Mouse (Mus musculus): ENCODE measurements at regions not wholly inside any gene's neighbourhood (a gene's known extent, or its start where the extent isn't known, plus 50 kb on each side); places are given as distances from the start of the nearest gene placed in this dataset.

DNA sequence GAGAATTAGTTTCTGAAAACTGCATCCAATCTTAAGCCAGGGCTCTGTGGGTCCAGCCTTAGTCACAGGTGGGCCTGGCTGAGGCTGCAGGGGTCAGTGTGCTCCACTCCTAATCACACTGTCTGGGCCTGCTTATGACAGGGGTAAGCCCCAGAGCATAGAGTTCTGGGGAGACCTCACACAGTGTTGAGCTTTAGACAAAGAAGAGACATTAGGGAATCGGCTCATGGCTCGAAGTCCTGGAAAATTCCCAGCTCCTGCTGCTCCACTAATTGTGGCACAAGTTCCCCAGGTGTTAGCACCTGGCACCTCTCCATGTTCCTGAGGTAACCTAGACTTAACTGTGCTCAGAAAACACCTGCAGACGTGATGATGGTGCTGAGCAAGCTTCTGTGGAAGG lies 115.8 kb downstream of the Thbs2 start:
- Histone ChIP-seq H3K4me3 (ENCODE audit: low read length) (no peak overlapping the region), H3K4me1 (ENCODE audit: control insufficient read depth, insufficient read depth, low read length) (no peaks in the 10 kb centered on the region), H3K9ac (ENCODE audit: low read length) (no peak overlapping the region), H3K36me3 (ENCODE audit: control insufficient read depth, insufficient read depth) (no peaks in the 10 kb centered on the region), H3K27ac (ENCODE audit: low read length) (no peak overlapping the region), H3K9me3 (replicated peaks; ENCODE audit: control insufficient read depth, low read length) (no peaks in the 10 kb centered on the region), H3K27me3 (ENCODE audit: control insufficient read depth, insufficient read depth, low read length) (no peaks in the 10 kb centered on the region), H3K4me2 (ENCODE audit: low read depth, low read length) (no peak overlapping the region)
- WGBS, result 61% methylated on average over 3 of the region's 3 CpGs
- ATAC-seq (replicated peaks; ENCODE audit: extremely low read depth, insufficient read depth, low FRiP score), result no peak

DNA sequence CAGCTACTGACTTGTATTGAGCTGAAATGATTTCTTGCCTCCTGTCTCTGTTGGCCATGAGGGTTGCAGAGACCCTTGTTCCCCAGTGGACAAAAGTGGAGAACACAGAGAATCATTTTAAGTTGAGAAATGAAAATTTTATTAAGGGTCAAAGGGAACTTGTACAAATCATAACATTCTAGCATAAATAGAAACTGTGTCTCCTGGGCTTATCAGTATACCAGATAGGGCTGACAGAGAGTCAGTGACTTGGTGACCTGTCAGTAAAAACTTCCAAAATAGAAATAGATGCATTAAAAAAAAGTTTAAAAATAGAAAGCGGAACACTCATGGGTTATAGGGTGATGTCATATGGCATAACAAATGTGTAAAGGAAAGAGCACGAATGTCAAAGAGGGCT lies 117.9 kb downstream of the Thbs2 start:
- Histone ChIP-seq H3K4me3 (ENCODE audit: low read length) (no peak overlapping the region), H3K9ac (ENCODE audit: low read length) (no peak overlapping the region), H3K27me3 (ENCODE audit: control insufficient read depth, insufficient read depth, low read length) (no peaks in the 10 kb centered on the region), H3K4me1 (ENCODE audit: control insufficient read depth, insufficient read depth, low read length) (no peaks in the 10 kb centered on the region), H3K4me2 (ENCODE audit: low read depth, low read length) (no peak overlapping the region), H3K36me3 (ENCODE audit: control insufficient read depth, insufficient read depth) (no peaks in the 10 kb centered on the region), H3K27ac (ENCODE audit: low read length) (no peak overlapping the region), H3K9me3 (replicated peaks; ENCODE audit: control insufficient read depth, low read length) (no peaks in the 10 kb centered on the region)
- ATAC-seq (replicated peaks; ENCODE audit: extremely low read depth, insufficient read depth, low FRiP score), result no peak
- 53% methylated on average over 2 of the region's 2 CpGs for WGBS

DNA sequence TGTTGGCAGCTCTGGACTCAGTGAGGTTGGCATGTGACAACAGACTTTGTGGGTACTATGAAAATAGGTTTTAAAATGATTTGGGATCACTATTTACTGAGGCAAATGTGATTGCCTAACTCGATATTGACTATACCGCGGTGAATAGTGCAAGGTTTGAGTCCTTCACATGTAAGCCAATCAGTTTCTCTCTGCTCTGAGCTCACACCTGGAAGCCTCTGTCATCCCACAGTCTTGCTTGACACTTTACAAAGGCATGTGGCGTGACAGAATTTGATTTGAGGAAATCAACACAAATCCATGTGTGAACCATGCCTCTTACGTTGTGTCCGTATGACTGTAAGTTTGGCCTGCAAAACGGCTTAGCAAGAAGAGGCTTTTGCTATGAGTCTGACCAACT lies 122.9 kb downstream of the Thbs2 start:
- ATAC-seq (replicated peaks; ENCODE audit: extremely low read depth, insufficient read depth, low FRiP score), result no peak
- 86% methylated on average over 7 of the region's 7 CpGs for WGBS

DNA sequence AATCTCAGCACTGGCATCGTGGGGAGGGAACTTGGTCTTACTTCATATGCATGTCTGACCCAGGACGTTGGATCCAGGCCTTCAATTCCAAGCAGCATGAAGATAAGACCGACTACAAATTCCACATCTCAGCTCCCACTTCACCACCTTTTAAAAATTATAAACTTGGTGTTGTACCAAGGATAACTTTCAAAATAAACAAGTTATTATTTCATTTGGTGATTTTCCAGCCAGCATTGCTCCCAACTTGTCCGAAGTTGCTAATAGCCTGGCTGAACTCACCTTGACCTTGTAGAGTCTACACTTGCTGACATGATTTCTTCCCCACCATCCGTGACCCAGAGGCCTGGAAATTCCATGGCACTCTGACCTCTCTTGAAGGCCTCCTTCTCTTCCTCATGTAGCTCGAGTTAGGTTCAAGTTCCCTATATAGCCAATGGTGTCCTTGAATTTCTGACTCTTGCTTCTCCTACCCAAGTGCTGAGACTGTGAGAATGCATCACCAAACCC lies 123.7 kb downstream of the Thbs2 start:
- H3K9me3 ChIP-seq (replicated peaks; ENCODE audit: control insufficient read depth, low read length), result no peaks in the 10 kb centered on the region
- H3K4me1 ChIP-seq (ENCODE audit: control insufficient read depth, insufficient read depth, low read length), result no peaks in the 10 kb centered on the region
- no peak overlapping the region for H3K4me3 ChIP-seq (ENCODE audit: low read length)
- no peak overlapping the region for H3K9ac ChIP-seq (ENCODE audit: low read length)
- WGBS, result 51% methylated on average over 6 of the region's 6 CpGs
- no peak overlapping the region for H3K4me2 ChIP-seq (ENCODE audit: low read depth, low read length)
- peak overlapping the region; percentile 45; the same call in 1 of the 2 replicates for H3K27ac ChIP-seq (ENCODE audit: low read length)
- ATAC-seq (replicated peaks; ENCODE audit: extremely low read depth, insufficient read depth, low FRiP score), result peak; percentile 41; the same call in 1 of the 2 replicates
- no peaks in the 10 kb centered on the region for H3K36me3 ChIP-seq (ENCODE audit: control insufficient read depth, insufficient read depth)
- H3K27me3 ChIP-seq (ENCODE audit: control insufficient read depth, insufficient read depth, low read length), result no peaks in the 10 kb centered on the region

More for the DNA sequence above, 122.9 kb downstream of the Thbs2 start:
- Histone ChIP-seq H3K27ac (ENCODE audit: low read length) (no peak overlapping the region), H3K9me3 (replicated peaks; ENCODE audit: control insufficient read depth, low read length) (no peaks in the 10 kb centered on the region), H3K4me2 (ENCODE audit: low read depth, low read length) (no peak overlapping the region), H3K27me3 (ENCODE audit: control insufficient read depth, insufficient read depth, low read length) (no peaks in the 10 kb centered on the region), H3K4me3 (ENCODE audit: low read length) (no peak overlapping the region), H3K36me3 (ENCODE audit: control insufficient read depth, insufficient read depth) (no peaks in the 10 kb centered on the region), H3K9ac (ENCODE audit: low read length) (no peak overlapping the region), H3K4me1 (ENCODE audit: control insufficient read depth, insufficient read depth, low read length) (no peaks in the 10 kb centered on the region)

DNA sequence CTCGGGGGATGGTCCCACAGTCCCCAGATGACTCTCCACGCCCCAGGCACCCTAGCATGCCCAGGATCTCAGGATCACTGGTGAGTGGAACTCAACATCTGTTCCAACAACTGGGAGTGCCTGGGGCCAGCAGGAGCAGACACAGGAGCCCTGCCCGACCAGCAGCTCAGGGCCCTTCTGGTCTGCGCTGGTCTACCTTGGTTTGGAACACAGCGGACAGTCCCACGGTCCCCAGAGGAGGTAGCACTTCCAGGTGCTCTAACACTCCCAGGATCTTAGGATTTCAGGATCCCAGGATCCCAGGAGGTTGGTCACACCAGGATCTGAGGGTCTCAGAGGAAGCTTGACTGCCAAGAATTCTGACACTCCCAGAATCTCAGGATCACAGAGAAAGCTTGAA lies 131.8 kb downstream of the Thbs2 start:
- H3K4me3 ChIP-seq (ENCODE audit: low read length), result no peak overlapping the region
- no peaks in the 10 kb centered on the region for H3K27me3 ChIP-seq (ENCODE audit: control insufficient read depth, insufficient read depth, low read length)
- H3K9me3 ChIP-seq (replicated peaks; ENCODE audit: control insufficient read depth, low read length), result no peaks in the 10 kb centered on the region
- no peak for ATAC-seq (replicated peaks; ENCODE audit: extremely low read depth, insufficient read depth, low FRiP score)
- no peaks in the 10 kb centered on the region for H3K36me3 ChIP-seq (ENCODE audit: control insufficient read depth, insufficient read depth)
- 79% methylated on average over 6 of the region's 6 CpGs for WGBS
- no peak overlapping the region for H3K9ac ChIP-seq (ENCODE audit: low read length)
- H3K4me1 ChIP-seq (ENCODE audit: control insufficient read depth, insufficient read depth, low read length), result no peaks in the 10 kb centered on the region
- H3K4me2 ChIP-seq (ENCODE audit: low read depth, low read length), result no peak overlapping the region
- no peak overlapping the region for H3K27ac ChIP-seq (ENCODE audit: low read length)

DNA sequence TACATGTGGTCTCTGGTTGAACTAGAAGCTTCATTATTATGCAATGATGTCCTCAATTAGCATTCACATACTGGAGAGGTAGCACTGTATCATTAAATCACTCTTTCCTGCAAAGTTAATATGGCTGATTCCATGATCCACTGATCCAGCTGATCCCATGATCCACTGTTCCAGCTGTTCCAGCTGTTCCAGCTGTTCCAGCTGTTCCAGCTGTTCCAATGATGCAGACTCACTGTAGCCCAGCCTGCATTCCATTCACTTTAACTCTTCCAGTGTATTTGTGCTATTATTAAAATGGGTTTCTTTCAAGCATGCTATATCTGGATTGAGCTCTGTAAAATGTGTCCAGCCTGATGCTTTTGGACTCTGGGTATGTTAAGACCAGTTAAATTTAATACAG lies 136.8 kb downstream of the Thbs2 start:
- no peaks in the 10 kb centered on the region for H3K36me3 ChIP-seq (ENCODE audit: control insufficient read depth, insufficient read depth)
- no peak for ATAC-seq (replicated peaks; ENCODE audit: extremely low read depth, insufficient read depth, low FRiP score)
- no peaks in the 10 kb centered on the region for H3K9me3 ChIP-seq (replicated peaks; ENCODE audit: control insufficient read depth, low read length)
- no peaks in the 10 kb centered on the region for H3K4me1 ChIP-seq (ENCODE audit: control insufficient read depth, insufficient read depth, low read length)
- H3K27me3 ChIP-seq (ENCODE audit: control insufficient read depth, insufficient read depth, low read length), result no peaks in the 10 kb centered on the region
- no peak overlapping the region for H3K9ac ChIP-seq (ENCODE audit: low read length)
- H3K27ac ChIP-seq (ENCODE audit: low read length), result no peak overlapping the region
- no peak overlapping the region for H3K4me2 ChIP-seq (ENCODE audit: low read depth, low read length)
- no peak overlapping the region for H3K4me3 ChIP-seq (ENCODE audit: low read length)

DNA sequence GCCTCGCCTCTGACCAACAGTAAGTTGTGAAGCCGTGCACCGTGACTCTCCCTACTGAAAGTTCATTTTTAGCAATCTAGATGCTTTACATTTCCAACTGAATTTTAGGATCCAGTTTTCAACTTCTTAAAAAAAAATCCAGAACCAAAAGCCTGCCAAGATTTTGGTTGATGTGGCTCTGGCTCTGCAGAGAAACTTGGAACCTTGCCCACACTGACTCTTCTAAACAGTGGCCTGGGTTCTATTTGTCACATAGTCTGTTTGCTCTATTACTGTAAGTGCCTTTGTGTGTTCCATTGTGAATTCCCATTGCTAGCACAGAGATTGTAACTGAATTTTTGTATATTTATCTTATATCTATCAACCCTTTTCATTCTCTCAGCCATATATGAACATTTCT lies 140.8 kb downstream of the Thbs2 start:
- Histone ChIP-seq H3K9me3 (replicated peaks; ENCODE audit: control insufficient read depth, low read length) (no peaks in the 10 kb centered on the region), H3K27me3 (ENCODE audit: control insufficient read depth, insufficient read depth, low read length) (no peaks in the 10 kb centered on the region), H3K27ac (ENCODE audit: low read length) (no peak overlapping the region), H3K9ac (ENCODE audit: low read length) (no peak overlapping the region), H3K4me2 (ENCODE audit: low read depth, low read length) (no peak overlapping the region), H3K4me1 (ENCODE audit: control insufficient read depth, insufficient read depth, low read length) (no peaks in the 10 kb centered on the region), H3K36me3 (ENCODE audit: control insufficient read depth, insufficient read depth) (no peaks in the 10 kb centered on the region), H3K4me3 (ENCODE audit: low read length) (no peak overlapping the region)
- WGBS, result 69% methylated on average over 3 of the region's 3 CpGs
- ATAC-seq (replicated peaks; ENCODE audit: extremely low read depth, insufficient read depth, low FRiP score), result no peak

DNA sequence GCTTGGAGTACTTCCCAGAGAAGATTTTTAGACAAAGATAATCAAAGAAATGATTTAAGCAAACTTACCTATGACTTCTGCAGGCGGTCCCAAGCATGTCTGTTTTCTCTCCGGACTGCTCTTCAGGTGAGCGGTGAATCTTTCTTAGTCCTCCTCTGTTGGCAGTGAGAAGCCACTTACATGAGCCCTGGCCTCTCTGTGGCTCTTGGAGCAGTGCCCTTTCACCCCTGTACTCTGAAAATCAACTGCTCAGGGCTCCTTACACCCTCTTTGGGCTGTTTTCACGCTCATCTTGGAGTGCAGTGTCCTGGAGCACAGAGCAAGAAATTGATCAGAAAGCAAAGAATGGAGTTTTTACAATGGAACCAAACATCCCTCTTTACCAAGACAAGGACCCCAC lies 142.0 kb downstream of the Thbs2 start:
- Histone ChIP-seq H3K9ac (ENCODE audit: low read length) (no peak overlapping the region), H3K9me3 (replicated peaks; ENCODE audit: control insufficient read depth, low read length) (peaks cover 7% of the 10 kb centered on the region), H3K4me1 (ENCODE audit: control insufficient read depth, insufficient read depth, low read length) (no peaks in the 10 kb centered on the region), H3K4me3 (ENCODE audit: low read length) (no peak overlapping the region), H3K36me3 (ENCODE audit: control insufficient read depth, insufficient read depth) (no peaks in the 10 kb centered on the region), H3K4me2 (ENCODE audit: low read depth, low read length) (no peak overlapping the region), H3K27me3 (ENCODE audit: control insufficient read depth, insufficient read depth, low read length) (no peaks in the 10 kb centered on the region), H3K27ac (ENCODE audit: low read length) (no peak overlapping the region; the same call in 1 of the 2 replicates)
- WGBS, result 79% methylated on average over 4 of the region's 4 CpGs
- no peak for ATAC-seq (replicated peaks; ENCODE audit: extremely low read depth, insufficient read depth, low FRiP score)

DNA sequence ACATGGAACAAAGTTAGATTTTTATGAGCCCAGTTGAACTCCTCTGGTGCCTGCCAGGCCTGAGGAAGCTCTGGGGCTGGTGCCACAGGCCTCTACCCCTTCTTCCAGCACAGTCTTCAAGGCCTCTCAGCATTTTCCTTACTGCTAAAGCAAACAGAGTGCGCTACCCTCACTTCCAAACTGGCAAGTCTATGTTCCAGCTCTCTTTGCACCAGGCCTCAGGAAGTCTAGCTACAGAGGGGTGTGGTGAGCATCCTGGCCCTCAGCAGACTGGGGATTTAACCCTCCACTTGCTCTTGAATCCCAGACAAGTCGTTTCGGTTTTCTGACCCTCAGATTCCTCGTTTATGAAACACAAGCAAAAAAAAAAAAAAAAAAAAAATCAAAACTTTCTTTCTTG lies 142.4 kb downstream of the Thbs2 start:
- no peaks in the 10 kb centered on the region for H3K4me1 ChIP-seq (ENCODE audit: control insufficient read depth, insufficient read depth, low read length)
- H3K36me3 ChIP-seq (ENCODE audit: control insufficient read depth, insufficient read depth), result no peaks in the 10 kb centered on the region
- H3K9ac ChIP-seq (ENCODE audit: low read length), result no peak overlapping the region
- no peak overlapping the region for H3K27ac ChIP-seq (ENCODE audit: low read length)
- no peak for ATAC-seq (replicated peaks; ENCODE audit: extremely low read depth, insufficient read depth, low FRiP score)
- WGBS, result 57% methylated on average over 4 of the region's 4 CpGs
- no peak overlapping the region for H3K4me2 ChIP-seq (ENCODE audit: low read depth, low read length)
- H3K4me3 ChIP-seq (ENCODE audit: low read length), result no peak overlapping the region
- H3K27me3 ChIP-seq (ENCODE audit: control insufficient read depth, insufficient read depth, low read length), result no peaks in the 10 kb centered on the region
- H3K9me3 ChIP-seq (replicated peaks; ENCODE audit: control insufficient read depth, low read length), result peaks cover 7% of the 10 kb centered on the region

Measured in heart, embryonic 16.5 days (tissue).